In genomic region chr1:168758835-168759234, GRCm38 (mm10) we compare ENCODE assay signal across 17 mouse cellular contexts.
DNase-seq lines count a peak whose midpoint lies in the region; ATAC-seq and TF ChIP-seq lines count a peak whose summit lies in the region.
"Had no signal": no experiment of that assay in that cellular context is flagged by ENCODE, and none has a peak within 500 bp of the region (broad histone marks: within the 10 kb centered on the region; RNA-seq: fewer than 3 reads in every experiment).

No protein-coding gene starts in this region.

- no peaks in the 10 kb centered on the region for H3K36me3 ChIP-seq in kidney, adult 2 months (ENCODE audit: control insufficient read depth, insufficient read depth, low read length)
- H3K36me3 ChIP-seq in kidney, embryonic 14.5 days (ENCODE audit: control insufficient read depth, insufficient read depth, low read length): no peaks in the 10 kb centered on the region
- H3K36me3 ChIP-seq in lung, postnatal 0 days (ENCODE audit: insufficient read depth, low read length): no peaks in the 10 kb centered on the region
- H3K36me3 ChIP-seq: hindbrain, embryonic 12.5 days; liver, embryonic 13.5 days; midbrain, embryonic 12.5 days had no signal

- no peak overlapping the region for H3K27ac ChIP-seq in kidney, adult 2 months (ENCODE audit: insufficient read depth, low read depth, low read length)
- no peak overlapping the region for H3K27ac ChIP-seq in kidney, embryonic 14.5 days (ENCODE audit: low read depth, low read length)
- no peak overlapping the region for H3K27ac ChIP-seq in lung, postnatal 0 days (ENCODE audit: low read length)
- H3K27ac ChIP-seq in cerebellum, adult 2 months (ENCODE audit: insufficient read depth, low read length): no peak overlapping the region
- H3K27ac ChIP-seq: hindbrain, embryonic 12.5 days; liver, embryonic 13.5 days; midbrain, embryonic 12.5 days had no signal

- no peak; the same call in 1 of the 2 replicates for TF ChIP-seq CTCF in kidney, adult 2 months (conservative IDR thresholded peaks at IDR 0.05; ENCODE audit: insufficient read depth, insufficient read length, low read depth, low read length)
- peak; percentile 27; the same call in 1 of the 2 replicates for TF ChIP-seq CTCF in lung, postnatal 0 days (IDR thresholded peaks at IDR 0.05)
- TF ChIP-seq CTCF in cerebellum, adult 2 months (IDR thresholded peaks at IDR 0.05; ENCODE audit: borderline replicate concordance, insufficient read depth, low read depth, low read length): no peak

- no peak overlapping the region for H3K9ac ChIP-seq in kidney, embryonic 14.5 days (ENCODE audit: low read depth, low read length)
- no peak overlapping the region for H3K9ac ChIP-seq in lung, postnatal 0 days (replicated peaks; ENCODE audit: low read depth)
- H3K9ac ChIP-seq: hindbrain, embryonic 12.5 days; liver, embryonic 13.5 days; midbrain, embryonic 12.5 days had no signal

- H3K9me3 ChIP-seq in kidney, embryonic 14.5 days (ENCODE audit: control insufficient read depth, low read length): no peaks in the 10 kb centered on the region
- H3K9me3 ChIP-seq in lung, postnatal 0 days (ENCODE audit: low read length): no peaks in the 10 kb centered on the region
- H3K9me3 ChIP-seq: hindbrain, embryonic 12.5 days; liver, embryonic 13.5 days; midbrain, embryonic 12.5 days had no signal

- no peak for ATAC-seq in kidney, embryonic 14.5 days (ENCODE audit: low FRiP score, low TSS enrichment)
- no peak for ATAC-seq in lung, postnatal 0 days
- ATAC-seq: forebrain, embryonic 14.5 days had no signal

- H3K4me1 ChIP-seq in kidney, adult 2 months (ENCODE audit: control insufficient read depth, insufficient read depth, low read length): no peaks in the 10 kb centered on the region
- H3K4me1 ChIP-seq in kidney, embryonic 14.5 days (ENCODE audit: control insufficient read depth, insufficient read depth, low read length): 0 out of 2 replicates have a peak, but pooled peaks cover 3% of the 10 kb centered on the region
- H3K4me1 ChIP-seq in lung, postnatal 0 days (ENCODE audit: insufficient read depth, low read depth, low read length): no peaks in the 10 kb centered on the region
- H3K4me1 ChIP-seq in cerebellum, adult 2 months (ENCODE audit: control insufficient read depth, insufficient read depth, low read length): no peaks in the 10 kb centered on the region
- H3K4me1 ChIP-seq: liver, embryonic 13.5 days had no signal

- H3K27me3 ChIP-seq in kidney, adult 2 months (replicated peaks; ENCODE audit: control insufficient read depth, insufficient read depth, low read length): no peaks in the 10 kb centered on the region; the same call in 1 of the 2 replicates
- no peaks in the 10 kb centered on the region for H3K27me3 ChIP-seq in kidney, embryonic 14.5 days (ENCODE audit: control insufficient read depth, insufficient read depth, low read length)
- H3K27me3 ChIP-seq in lung, postnatal 0 days (replicated peaks; ENCODE audit: insufficient read depth, low read length): no peaks in the 10 kb centered on the region
- no peaks in the 10 kb centered on the region for H3K27me3 ChIP-seq in cerebellum, adult 2 months (ENCODE audit: control insufficient read depth, insufficient read depth, low read length)
- H3K27me3 ChIP-seq: hindbrain, embryonic 12.5 days; liver, embryonic 13.5 days; midbrain, embryonic 12.5 days had no signal

- H3K4me3 ChIP-seq in kidney, adult 2 months (ENCODE audit: insufficient read depth, low read depth, low read length): no peak overlapping the region
- no peak overlapping the region for H3K4me3 ChIP-seq in kidney, embryonic 14.5 days (ENCODE audit: low read length)
- H3K4me3 ChIP-seq in lung, postnatal 0 days (ENCODE audit: low read depth, low read length): no peak overlapping the region
- H3K4me3 ChIP-seq in cerebellum, adult 2 months (replicated peaks; ENCODE audit: insufficient read depth, low read depth, low read length): no peak overlapping the region
- H3K4me3 ChIP-seq: hindbrain, embryonic 12.5 days; liver, embryonic 13.5 days; midbrain, embryonic 12.5 days had no signal

- TF ChIP-seq POLR2A in kidney, adult 2 months (IDR thresholded peaks at IDR 0.05; ENCODE audit: low read depth, low read length): no peak
- no peak for TF ChIP-seq POLR2A in cerebellum, adult 2 months (IDR thresholded peaks at IDR 0.05; ENCODE audit: borderline replicate concordance, insufficient read depth, low read length)

- no peak overlapping the region for H3K4me2 ChIP-seq in kidney, embryonic 14.5 days (replicated peaks; ENCODE audit: low read depth, low read length)
- no peak overlapping the region for H3K4me2 ChIP-seq in lung, postnatal 0 days (replicated peaks; ENCODE audit: low read depth, low read length)
- H3K4me2 ChIP-seq: hindbrain, embryonic 12.5 days; liver, embryonic 13.5 days; midbrain, embryonic 12.5 days had no signal

- peak; percentile 13 for DNase-seq in adrenal gland, adult 2 months
- no peak for DNase-seq in adrenal gland, adult 8-10 months
- peak; percentile 13 for DNase-seq in kidney, adult 2 months
- peak; percentile 32 for DNase-seq in lung, postnatal 0 days (ENCODE audit: low spot score)
- no peak for DNase-seq in lung, postnatal 25 days (ENCODE audit: low spot score)
- no peak for DNase-seq in spleen, postnatal 36 days (ENCODE audit: low spot score in 2 of 2)
- DNase-seq in cerebellum, adult 2 months: no peak
- DNase-seq: cerebellum, adult 11-12 months; cerebellum, postnatal 36 days; heart, adult 11 months; liver, embryonic 13.5 days; right cerebral cortex, postnatal 14 days; thymus, postnatal 25 days had no signal

- no peak for TF ChIP-seq EP300 in lung, postnatal 0 days (IDR thresholded peaks at IDR 0.05)

- WGBS in kidney, adult 2 months: 55% methylated on average over 2 of the region's 2 CpGs
- WGBS in kidney, embryonic 14.5 days: 68% methylated on average over 2 of the region's 2 CpGs
- 59% methylated on average over 2 of the region's 2 CpGs for WGBS in lung, postnatal 0 days
- WGBS in cerebellum, adult 2 months: 91% methylated on average over 2 of the region's 2 CpGs

Comparison
In these comparisons a context has a peak if more than half of its experiments do, and no peak if none do; other contexts are left out.
1. DNase-seq: peak in adrenal gland, adult 2 months (single experiment), kidney, adult 2 months (single experiment) and lung, postnatal 0 days (single experiment); none in adrenal gland, adult 8-10 months (single experiment), lung, postnatal 25 days (single experiment), spleen, postnatal 36 days (0 of 2) and cerebellum, adult 2 months (0 of 2).